Mouse (Mus musculus): ENCODE data around the gene Cyren. TPM values are rescaled to one million over a fixed set of nuclear protein-coding genes. Genes with fewer than 3 reads are reported as not detected.
A peak's percentile ranks its signal among the peaks of the same experiment; 100 is the strongest.

The Cyren gene
- 5.7 and 5.9 TPM in 2 replicates for polyA plus RNA-seq (2015; fragmentation: Nextera tagmentation; extraction: Ambion mirVana)

DNA sequence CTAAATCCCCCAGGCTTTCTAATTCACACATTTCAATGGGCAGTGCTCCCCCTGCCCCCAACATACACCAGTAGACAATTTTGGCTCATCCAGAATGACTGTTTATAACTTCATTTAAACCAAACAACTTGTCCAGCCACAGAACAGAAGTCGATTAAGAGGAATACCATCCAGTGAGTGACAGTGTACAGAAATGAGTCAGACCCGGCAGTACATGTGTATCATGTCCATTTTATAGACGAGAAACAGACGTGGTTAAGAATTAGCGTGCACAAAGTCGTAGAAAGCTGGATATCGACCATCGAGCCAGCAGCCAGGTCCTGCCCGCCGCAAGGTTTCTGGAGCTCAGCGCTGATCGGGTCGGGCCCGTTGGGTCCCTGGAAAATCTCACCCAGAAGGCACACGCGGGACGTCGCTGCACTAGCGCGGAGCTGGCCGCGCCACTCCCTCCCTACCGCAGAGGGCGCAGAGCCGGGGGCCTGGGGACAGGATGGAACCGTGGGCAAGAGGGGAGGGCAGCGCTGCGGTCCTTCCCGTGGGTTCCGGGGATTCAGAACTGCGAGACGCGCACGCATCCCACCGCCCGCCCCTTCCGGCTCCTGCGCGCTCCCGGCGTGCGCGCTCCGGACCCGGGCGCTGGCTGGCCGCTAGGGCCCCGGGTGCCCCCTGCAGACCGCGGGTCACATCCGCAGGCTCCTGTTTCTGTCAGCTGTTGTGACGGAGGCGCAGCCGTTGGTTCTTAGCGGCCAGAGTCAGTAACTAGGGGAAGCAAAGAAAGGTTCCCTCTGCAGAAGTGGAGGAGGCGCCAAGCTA, at the start of gene Cyren:
Cyren (minus strand) TSS at position 552 of the 813 bp plus-strand sequence.
- peak within 1 kb of the TSS; percentile 75 for H3K4me3 ChIP-seq (ENCODE audit: low read depth, low read length)
- no peaks in the 10 kb centered on the region for H3K27me3 ChIP-seq (ENCODE audit: control insufficient read depth, insufficient read depth, low read depth, low read length)
- peaks cover 48% of the 10 kb centered on the region for H3K4me1 ChIP-seq (ENCODE audit: control insufficient read depth, low read depth, low read length)
- H3K9ac ChIP-seq (ENCODE audit: low read depth, low read length) = peak within 1 kb of the TSS; percentile 90
- H3K27ac ChIP-seq (ENCODE audit: low read length) = peak within 1 kb of the TSS; percentile 87
- H3K9me3 ChIP-seq (replicated peaks; ENCODE audit: control insufficient read depth, low read length) = no peaks in the 10 kb centered on the region
- H3K4me2 ChIP-seq (ENCODE audit: low read depth, low read length) = peak within 1 kb of the TSS; percentile 79
- peak; percentile 84 for ATAC-seq (ENCODE audit: low read depth)
- H3K36me3 ChIP-seq (ENCODE audit: control insufficient read depth, insufficient read depth) = peaks cover 11% of the 10 kb centered on the region
- WGBS (ENCODE audit: insufficient replicate concordance) = under 1% methylated on average over 56 of the region's 56 CpGs

DNA sequence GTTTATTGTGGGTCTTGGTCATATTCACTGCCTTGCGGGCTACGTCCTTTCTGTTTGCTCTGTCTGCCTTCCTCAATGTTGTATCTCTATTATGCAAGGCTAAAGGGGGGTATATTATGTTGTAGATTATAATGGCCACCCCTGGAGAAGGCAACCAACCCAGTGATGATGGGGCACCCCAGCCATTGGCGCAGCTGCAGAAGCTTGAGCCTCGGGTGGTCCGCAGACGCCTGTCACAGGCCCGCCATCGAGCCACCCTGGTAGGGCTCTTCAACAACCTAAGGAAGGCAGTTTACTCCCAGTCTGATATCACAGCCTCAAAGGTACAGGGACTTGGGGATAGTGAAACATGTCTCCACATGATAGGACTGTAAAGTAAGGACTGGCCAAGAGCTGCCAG, 49.7 kb upstream of the Cyren start:
- Histone ChIP-seq H3K27ac (ENCODE audit: low read length) (no peak overlapping the region), H3K36me3 (ENCODE audit: control insufficient read depth, insufficient read depth) (no peaks in the 10 kb centered on the region), H3K4me3 (ENCODE audit: low read depth, low read length) (no peak overlapping the region), H3K9ac (ENCODE audit: low read depth, low read length) (no peak overlapping the region), H3K4me1 (ENCODE audit: control insufficient read depth, low read depth, low read length) (no peaks in the 10 kb centered on the region), H3K4me2 (ENCODE audit: low read depth, low read length) (no peak overlapping the region), H3K9me3 (replicated peaks; ENCODE audit: control insufficient read depth, low read length) (no peaks in the 10 kb centered on the region), H3K27me3 (ENCODE audit: control insufficient read depth, insufficient read depth, low read depth, low read length) (no peaks in the 10 kb centered on the region)
- 81% methylated on average over 8 of the region's 8 CpGs for WGBS (ENCODE audit: insufficient replicate concordance)
- ATAC-seq (ENCODE audit: low read depth) = no peak

DNA sequence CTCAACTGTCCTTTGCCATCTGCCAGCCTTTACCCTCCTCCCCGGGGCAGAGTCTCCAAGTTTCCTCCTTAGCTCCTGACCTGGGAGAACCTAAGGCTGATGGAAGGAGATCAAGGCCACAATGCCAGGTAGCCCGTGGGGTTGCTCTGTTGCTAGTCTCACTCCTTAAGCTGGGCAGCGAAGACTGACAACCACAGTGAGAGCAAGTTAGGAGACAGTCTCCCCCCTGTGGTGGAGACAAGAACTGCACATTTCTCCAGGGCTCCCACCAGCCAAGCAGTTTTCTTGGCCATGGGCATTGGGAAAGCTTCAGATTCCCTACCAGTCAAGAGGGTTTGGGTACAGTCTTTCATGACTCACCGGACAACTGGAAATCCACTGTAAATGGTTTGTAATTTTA, 49.3 kb upstream of the Cyren start:
- H3K9me3 ChIP-seq (replicated peaks; ENCODE audit: control insufficient read depth, low read length) = no peaks in the 10 kb centered on the region
- H3K36me3 ChIP-seq (ENCODE audit: control insufficient read depth, insufficient read depth) = no peaks in the 10 kb centered on the region
- no peak overlapping the region for H3K27ac ChIP-seq (ENCODE audit: low read length)
- H3K4me1 ChIP-seq (ENCODE audit: control insufficient read depth, low read depth, low read length) = no peaks in the 10 kb centered on the region
- no peaks in the 10 kb centered on the region for H3K27me3 ChIP-seq (ENCODE audit: control insufficient read depth, insufficient read depth, low read depth, low read length)
- H3K4me2 ChIP-seq (ENCODE audit: low read depth, low read length) = no peak overlapping the region
- H3K9ac ChIP-seq (ENCODE audit: low read depth, low read length) = no peak overlapping the region
- 32% methylated on average over 4 of the region's 4 CpGs for WGBS (ENCODE audit: insufficient replicate concordance)
- no peak overlapping the region for H3K4me3 ChIP-seq (ENCODE audit: low read depth, low read length)
- 0 out of 2 replicates have a peak, but pooled peaks have one; percentile 27 for ATAC-seq (ENCODE audit: low read depth)

DNA sequence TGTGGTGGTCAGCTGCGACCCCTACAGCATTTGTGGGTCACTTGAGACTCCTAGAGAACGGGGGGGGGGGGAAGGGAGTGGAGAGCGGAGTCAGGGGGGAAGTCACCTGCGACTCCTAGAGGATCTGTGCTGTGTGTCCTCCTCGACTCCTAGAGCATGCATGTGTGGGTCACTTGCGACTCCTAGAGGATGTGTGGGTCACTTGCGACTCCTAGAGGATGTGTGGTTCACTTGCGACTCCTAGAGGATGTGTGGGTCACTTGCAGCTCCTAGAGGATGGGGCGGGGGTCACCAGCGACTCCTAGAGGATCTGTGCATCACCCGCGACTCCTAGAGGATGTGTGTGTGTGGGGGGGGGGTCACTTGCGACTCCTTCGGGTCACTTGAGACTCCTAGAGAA, 44.1 kb upstream of the Cyren start:
- H3K4me3 ChIP-seq (ENCODE audit: low read depth, low read length) = no peak overlapping the region
- H3K9me3 ChIP-seq (replicated peaks; ENCODE audit: control insufficient read depth, low read length) = no peaks in the 10 kb centered on the region
- H3K4me2 ChIP-seq (ENCODE audit: low read depth, low read length) = no peak overlapping the region
- no peak overlapping the region for H3K9ac ChIP-seq (ENCODE audit: low read depth, low read length)
- peaks cover 3% of the 10 kb centered on the region; the same call in 1 of the 2 replicates for H3K4me1 ChIP-seq (ENCODE audit: control insufficient read depth, low read depth, low read length)
- ATAC-seq (ENCODE audit: low read depth) = peak; percentile 76
- H3K27me3 ChIP-seq (ENCODE audit: control insufficient read depth, insufficient read depth, low read depth, low read length) = no peaks in the 10 kb centered on the region
- 45% methylated on average over 13 of the region's 14 CpGs for WGBS (ENCODE audit: insufficient replicate concordance)
- no peaks in the 10 kb centered on the region for H3K36me3 ChIP-seq (ENCODE audit: control insufficient read depth, insufficient read depth)
- H3K27ac ChIP-seq (ENCODE audit: low read length) = no peak overlapping the region

DNA sequence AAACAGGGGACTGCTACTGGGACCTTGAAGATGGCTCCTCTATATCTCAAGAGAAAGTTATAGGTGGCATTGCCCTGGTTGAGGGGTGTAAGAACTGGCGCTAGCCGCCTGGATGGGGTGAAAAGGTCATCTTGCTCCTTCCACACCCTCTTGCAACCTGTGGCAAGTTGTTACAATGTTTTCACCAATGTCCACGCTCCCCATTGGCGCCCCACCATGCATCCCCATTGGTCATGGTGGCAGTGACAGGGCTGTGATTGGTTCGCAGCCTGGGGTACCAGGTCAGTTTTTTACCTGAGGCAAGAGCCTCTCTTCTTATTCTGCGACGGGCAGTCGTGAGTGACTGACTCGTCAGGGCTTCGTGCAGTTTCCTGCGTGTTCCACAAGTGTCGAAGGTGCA, 42.8 kb upstream of the Cyren start:
- ATAC-seq (ENCODE audit: low read depth) = no peak
- WGBS (ENCODE audit: insufficient replicate concordance) = 81% methylated on average over 12 of the region's 12 CpGs
- Histone ChIP-seq H3K4me2 (ENCODE audit: low read depth, low read length) (no peak overlapping the region), H3K4me1 (ENCODE audit: control insufficient read depth, low read depth, low read length) (peaks cover 3% of the 10 kb centered on the region; the same call in 1 of the 2 replicates), H3K27ac (ENCODE audit: low read length) (no peak overlapping the region), H3K4me3 (ENCODE audit: low read depth, low read length) (no peak overlapping the region), H3K9ac (ENCODE audit: low read depth, low read length) (no peak overlapping the region), H3K9me3 (replicated peaks; ENCODE audit: control insufficient read depth, low read length) (no peaks in the 10 kb centered on the region), H3K27me3 (ENCODE audit: control insufficient read depth, insufficient read depth, low read depth, low read length) (no peaks in the 10 kb centered on the region), H3K36me3 (ENCODE audit: control insufficient read depth, insufficient read depth) (no peaks in the 10 kb centered on the region)

DNA sequence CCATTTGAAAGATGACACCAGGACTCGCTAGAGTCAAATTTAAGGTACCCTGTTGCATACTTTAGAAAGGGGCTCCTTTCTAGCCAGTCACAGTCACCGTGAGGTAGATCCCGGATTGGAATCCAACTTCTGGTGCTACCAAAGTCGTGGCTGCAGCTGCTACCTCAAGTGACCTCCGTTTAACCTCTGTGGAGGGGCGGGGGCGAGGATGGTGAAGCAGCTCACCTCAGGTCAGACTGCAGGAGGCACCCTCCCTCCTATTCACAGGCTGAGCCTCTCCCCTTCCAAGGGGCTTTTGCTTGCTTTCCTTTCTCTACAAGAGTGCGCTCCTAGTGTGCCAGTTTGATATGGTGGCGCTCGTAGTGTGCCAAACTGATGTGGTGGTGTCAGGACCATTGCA, 42.1 kb upstream of the Cyren start, which contains the start of gene Stra8:
Stra8 (plus strand) TSS at position 208 of the 400 bp plus-strand sequence.
- Histone ChIP-seq H3K9me3 (replicated peaks; ENCODE audit: control insufficient read depth, low read length) (no peaks in the 10 kb centered on the region), H3K4me3 (ENCODE audit: low read depth, low read length) (no peak within 1 kb of the TSS), H3K27me3 (ENCODE audit: control insufficient read depth, insufficient read depth, low read depth, low read length) (no peaks in the 10 kb centered on the region), H3K36me3 (ENCODE audit: control insufficient read depth, insufficient read depth) (no peaks in the 10 kb centered on the region), H3K9ac (ENCODE audit: low read depth, low read length) (no peak within 1 kb of the TSS), H3K27ac (ENCODE audit: low read length) (no peak within 1 kb of the TSS), H3K4me2 (ENCODE audit: low read depth, low read length) (no peak within 1 kb of the TSS), H3K4me1 (ENCODE audit: control insufficient read depth, low read depth, low read length) (peaks cover 3% of the 10 kb centered on the region; the same call in 1 of the 2 replicates)
- 54% methylated on average over 10 of the region's 10 CpGs for WGBS (ENCODE audit: insufficient replicate concordance)
- ATAC-seq (ENCODE audit: low read depth) = no peak

DNA sequence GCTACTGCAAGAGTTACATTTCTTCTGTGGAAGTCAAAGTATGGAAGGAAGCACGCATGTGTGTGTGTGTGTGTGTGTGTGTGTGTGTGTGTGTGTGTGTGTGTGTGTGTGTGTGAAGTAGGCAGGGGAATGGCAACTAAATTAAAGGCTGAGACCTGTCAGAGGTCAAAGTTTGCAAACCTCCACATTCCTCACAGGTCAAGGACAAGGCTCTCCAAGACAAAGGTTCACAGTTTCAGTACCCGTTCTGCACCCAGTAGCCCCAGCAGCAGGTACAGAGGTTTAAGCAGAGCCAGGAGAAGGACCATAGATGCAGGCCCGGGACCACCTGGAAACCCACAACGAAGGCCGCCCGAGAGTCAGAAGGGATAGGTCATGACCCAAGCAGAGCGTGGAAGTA, 41.3 kb upstream of the Cyren start:
- Histone ChIP-seq H3K4me2 (ENCODE audit: low read depth, low read length) (no peak overlapping the region), H3K36me3 (ENCODE audit: control insufficient read depth, insufficient read depth) (no peaks in the 10 kb centered on the region), H3K9me3 (replicated peaks; ENCODE audit: control insufficient read depth, low read length) (no peaks in the 10 kb centered on the region), H3K9ac (ENCODE audit: low read depth, low read length) (no peak overlapping the region), H3K27me3 (ENCODE audit: control insufficient read depth, insufficient read depth, low read depth, low read length) (no peaks in the 10 kb centered on the region), H3K4me1 (ENCODE audit: control insufficient read depth, low read depth, low read length) (peaks cover 5% of the 10 kb centered on the region), H3K27ac (ENCODE audit: low read length) (no peak overlapping the region), H3K4me3 (ENCODE audit: low read depth, low read length) (no peak overlapping the region)
- no peak for ATAC-seq (ENCODE audit: low read depth)
- 72% methylated on average over 7 of the region's 7 CpGs for WGBS (ENCODE audit: insufficient replicate concordance)

DNA sequence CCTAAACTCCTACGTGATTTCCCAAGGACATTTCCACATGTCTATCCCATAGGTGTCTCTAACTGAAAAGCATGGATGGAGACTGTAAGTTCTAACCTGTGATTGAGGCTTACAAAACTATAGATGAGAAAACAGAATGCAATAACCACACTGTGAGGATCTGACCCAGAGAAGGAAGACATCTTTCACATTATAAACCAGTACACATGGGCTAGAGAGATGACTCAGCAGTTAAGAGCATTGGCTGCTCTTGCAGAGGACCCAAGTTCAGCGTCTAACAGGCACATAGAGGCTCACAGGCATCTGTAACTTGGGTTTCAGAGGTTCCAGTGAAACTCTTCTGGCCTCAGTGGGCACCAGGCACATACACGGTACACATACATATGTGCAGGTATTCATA, 36.6 kb upstream of the Cyren start:
- Histone ChIP-seq H3K4me1 (ENCODE audit: control insufficient read depth, low read depth, low read length) (peaks cover 23% of the 10 kb centered on the region), H3K27me3 (ENCODE audit: control insufficient read depth, insufficient read depth, low read depth, low read length) (no peaks in the 10 kb centered on the region), H3K27ac (ENCODE audit: low read length) (no peak overlapping the region), H3K36me3 (ENCODE audit: control insufficient read depth, insufficient read depth) (no peaks in the 10 kb centered on the region), H3K9ac (ENCODE audit: low read depth, low read length) (no peak overlapping the region), H3K9me3 (replicated peaks; ENCODE audit: control insufficient read depth, low read length) (no peaks in the 10 kb centered on the region), H3K4me2 (ENCODE audit: low read depth, low read length) (no peak overlapping the region), H3K4me3 (ENCODE audit: low read depth, low read length) (no peak overlapping the region)
- ATAC-seq (ENCODE audit: low read depth) = no peak
- WGBS (ENCODE audit: insufficient replicate concordance) = 59% methylated on average over 3 of the region's 3 CpGs

DNA sequence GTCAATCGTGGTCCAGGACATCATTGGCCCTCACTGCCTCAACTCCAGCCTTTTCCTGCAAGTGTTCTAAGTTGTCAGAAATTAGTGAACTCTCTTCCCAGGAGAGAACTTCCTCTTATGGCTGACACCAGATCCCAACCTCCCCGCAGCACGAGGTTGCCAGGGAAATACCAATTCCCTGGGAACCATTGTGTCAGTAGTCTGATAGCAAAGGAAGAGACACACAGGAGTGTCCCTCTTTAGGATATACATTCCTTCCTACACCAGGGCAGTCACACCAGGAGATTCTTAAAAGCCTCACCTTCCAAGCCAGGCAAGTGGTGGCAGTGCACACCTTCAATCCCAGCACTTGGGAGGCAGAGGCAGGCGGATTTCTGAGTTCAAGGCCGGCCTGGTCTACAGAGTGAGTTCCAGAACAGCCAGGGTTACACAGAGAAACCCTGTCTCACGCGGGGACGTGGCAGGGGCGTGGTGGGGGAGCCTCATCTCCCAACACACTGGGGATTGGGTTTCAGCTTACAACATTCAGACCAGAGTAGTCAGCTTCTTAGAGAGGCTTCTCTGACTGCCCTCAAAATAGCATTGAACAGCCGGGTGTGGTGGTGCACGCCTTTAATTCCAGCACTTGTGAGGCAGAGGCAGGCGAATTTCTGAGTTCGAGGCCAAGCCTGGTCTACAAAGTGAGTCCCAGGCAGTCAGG, 35.6 kb upstream of the Cyren start:
- H3K4me3 ChIP-seq (ENCODE audit: low read depth, low read length) = no peak overlapping the region
- WGBS (ENCODE audit: insufficient replicate concordance) = 74% methylated on average over 13 of the region's 13 CpGs
- no peak overlapping the region for H3K4me2 ChIP-seq (ENCODE audit: low read depth, low read length)
- no peak for ATAC-seq (ENCODE audit: low read depth)
- no peaks in the 10 kb centered on the region for H3K36me3 ChIP-seq (ENCODE audit: control insufficient read depth, insufficient read depth)
- H3K27me3 ChIP-seq (ENCODE audit: control insufficient read depth, insufficient read depth, low read depth, low read length) = no peaks in the 10 kb centered on the region
- no peaks in the 10 kb centered on the region for H3K9me3 ChIP-seq (replicated peaks; ENCODE audit: control insufficient read depth, low read length)
- H3K9ac ChIP-seq (ENCODE audit: low read depth, low read length) = no peak overlapping the region
- H3K27ac ChIP-seq (ENCODE audit: low read length) = no peak overlapping the region
- peaks cover 31% of the 10 kb centered on the region for H3K4me1 ChIP-seq (ENCODE audit: control insufficient read depth, low read depth, low read length)

All from liver, embryonic 16.5 days (tissue).